Mouse (Mus musculus): ENCODE measurements around the gene Large1. TPM values are rescaled to one million over a fixed set of nuclear protein-coding genes. Genes with fewer than 3 reads are reported as not detected.

Gene Large1
- total RNA-seq, 4 experiments from 2014 or later, result 127 to 150 (median 138) TPM

- no peak for DNase-seq (ENCODE audit: low spot score in 2 of 2)
Measured at GRCm38 (mm10) chr8:72801583-72801982, 551.8 kb downstream of the Large1 start.

GRCm38 (mm10) chr8:72780644-72781043 lies 572.7 kb downstream of the Large1 start:
- DNase-seq (ENCODE audit: low spot score in 2 of 2), result no peak

- no peak for DNase-seq (ENCODE audit: low spot score in 2 of 2)
Measured at GRCm38 (mm10) chr8:72777797-72778196, 575.5 kb downstream of the Large1 start.

GRCm38 (mm10) chr8:72766777-72767176 lies 586.6 kb downstream of the Large1 start:
- no peak for DNase-seq (ENCODE audit: low spot score in 2 of 2)

GRCm38 (mm10) chr8:72765696-72766095 lies 587.6 kb downstream of the Large1 start:
- no peak for DNase-seq (ENCODE audit: low spot score in 2 of 2)

Small RNA genes lying within 50 kb of the gene (microRNA-seq; reads per million reads assigned to microRNA genes)
- gene Mir28b, result 0 to 0.32 reads per million in 2 experiments

Data from layer of hippocampus, adult 8-10 months (tissue).